ENCODE assay signal across 8 mouse cellular contexts in the genomic region with DNA sequence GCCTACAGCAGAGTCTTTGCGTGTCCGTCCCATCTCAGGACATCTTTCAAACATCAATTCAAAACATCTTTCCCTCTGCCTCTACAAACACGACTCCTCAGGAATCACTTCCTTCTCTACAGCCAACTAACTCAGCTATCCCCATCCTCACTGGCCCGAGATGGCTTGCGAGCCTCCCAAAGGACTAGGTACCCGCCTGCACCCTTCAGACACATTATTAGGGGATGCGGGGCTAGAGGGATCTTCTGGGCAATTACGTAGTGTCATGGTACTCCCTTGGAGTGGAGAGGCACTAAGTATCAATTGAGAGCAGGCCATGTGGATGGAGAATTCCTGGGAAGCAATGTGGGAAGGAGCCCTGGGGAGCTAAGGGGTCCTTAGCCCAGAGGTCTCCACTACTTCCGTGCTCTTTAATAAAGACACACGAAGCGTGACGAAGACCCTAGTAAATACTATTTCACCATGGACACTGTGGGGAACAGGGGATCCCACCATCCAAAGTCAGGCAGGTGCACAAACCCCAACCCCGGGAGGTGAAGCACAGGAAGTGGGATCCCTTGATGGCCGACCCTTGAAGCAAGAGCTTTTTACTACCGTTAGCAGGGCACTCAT. TPM values are rescaled to one million over a fixed set of nuclear protein-coding genes. Genes with fewer than 3 reads are reported as not detected.
DNase-seq lines count a peak whose midpoint lies in the region; ATAC-seq and TF ChIP-seq lines count a peak whose summit lies in the region.

No protein-coding gene starts in this region.

- H3K27ac ChIP-seq in left cerebral cortex, adult 2 months: peak overlapping the region; percentile 94
- H3K27ac ChIP-seq in embryonic facial prominence, embryonic 11.5 days (replicated peaks; ENCODE audit: low read depth, low read length): 0 out of 2 replicates have a peak overlapping the region, but pooled peaks have one; percentile 35
- H3K27ac ChIP-seq in intestine, embryonic 14.5 days (ENCODE audit: low read depth): no peak overlapping the region
- H3K27ac ChIP-seq in neural tube, embryonic 12.5 days: peak overlapping the region; percentile 16; the same call in 1 of the 2 replicates

- no peaks in the 10 kb centered on the region for H3K9me3 ChIP-seq in embryonic facial prominence, embryonic 11.5 days (replicated peaks; ENCODE audit: control insufficient read depth, low read length)
- no peaks in the 10 kb centered on the region for H3K9me3 ChIP-seq in intestine, embryonic 14.5 days (ENCODE audit: control insufficient read depth, low read length)
- H3K9me3 ChIP-seq in neural tube, embryonic 12.5 days: no peaks in the 10 kb centered on the region

- no peak for DNase-seq in left cerebral cortex, adult 2 months (ENCODE audit: extremely low spot score in 1 of 2, low spot score in 2 of 2)
- DNase-seq in left cerebral cortex, adult 8-10 months (ENCODE audit: low spot score in 2 of 2): no peak
- DNase-seq in embryonic facial prominence, embryonic 11.5 days (ENCODE audit: low spot score): no peak
- no peak for DNase-seq in intestine, embryonic 14.5 days (ENCODE audit: low spot score)
- DNase-seq in cerebellum, adult 11 months: no peak
- DNase-seq in urinary bladder, adult 18-20 months (ENCODE audit: low spot score in 2 of 2): no peak

- H3K4me1 ChIP-seq in embryonic facial prominence, embryonic 11.5 days (ENCODE audit: control insufficient read depth, insufficient read depth, low read length): peaks cover 5% of the 10 kb centered on the region
- peaks cover 4% of the 10 kb centered on the region; the same call in 1 of the 2 replicates for H3K4me1 ChIP-seq in intestine, embryonic 14.5 days (replicated peaks; ENCODE audit: control insufficient read depth, insufficient read depth, low read length)
- H3K4me1 ChIP-seq in neural tube, embryonic 12.5 days: peaks cover 6% of the 10 kb centered on the region

- H3K4me3 ChIP-seq in left cerebral cortex, adult 2 months: peak overlapping the region; percentile 79
- peak overlapping the region; percentile 71 for H3K4me3 ChIP-seq in embryonic facial prominence, embryonic 11.5 days (ENCODE audit: low read depth, low read length)
- H3K4me3 ChIP-seq in intestine, embryonic 14.5 days (ENCODE audit: low read depth, low read length): peak overlapping the region; percentile 67
- H3K4me3 ChIP-seq in neural tube, embryonic 12.5 days: peak overlapping the region; percentile 54

- H3K4me2 ChIP-seq in embryonic facial prominence, embryonic 11.5 days (ENCODE audit: low read depth, low read length): peak overlapping the region; percentile 81
- peak overlapping the region; percentile 70 for H3K4me2 ChIP-seq in intestine, embryonic 14.5 days (ENCODE audit: low read length)
- peak overlapping the region; percentile 65 for H3K4me2 ChIP-seq in neural tube, embryonic 12.5 days (replicated peaks)

- 0 out of 2 replicates have a peak, but pooled peaks have one; percentile 22 for ATAC-seq in embryonic facial prominence, embryonic 11.5 days (replicated peaks; ENCODE audit: insufficient number of reproducible peaks, low FRiP score, low TSS enrichment, low read depth)
- ATAC-seq in intestine, embryonic 14.5 days (replicated peaks; ENCODE audit: low FRiP score, low TSS enrichment, low read depth): no peak
- ATAC-seq in neural tube, embryonic 12.5 days (ENCODE audit: low FRiP score, low read depth): peak; percentile 51
- ATAC-seq in megakaryocyte progenitor cell, adult 5-6 weeks (replicated peaks; ENCODE audit: poor library complexity): no peak

- H3K9ac ChIP-seq in embryonic facial prominence, embryonic 11.5 days (replicated peaks; ENCODE audit: low read length): peak overlapping the region; percentile 83
- peak overlapping the region; percentile 60 for H3K9ac ChIP-seq in intestine, embryonic 14.5 days (ENCODE audit: low read length)
- peak overlapping the region; percentile 68 for H3K9ac ChIP-seq in neural tube, embryonic 12.5 days

- no peak for TF ChIP-seq CTCF in left cerebral cortex, adult 2 months (IDR thresholded peaks at IDR 0.05)

- WGBS in embryonic facial prominence, embryonic 11.5 days: 33% methylated on average over 15 of the region's 15 CpGs
- WGBS in intestine, embryonic 14.5 days: 30% methylated on average over 15 of the region's 15 CpGs
- 34% methylated on average over 15 of the region's 15 CpGs for WGBS in neural tube, embryonic 12.5 days

- intact Hi-C loops in left cerebral cortex, adult 2 months (cut with DNase I): loop anchor here (2.0 kb wide), 3 partner anchors 19 to 113 kb away; no protein-coding TSS in a partner anchor

- H3K27me3 ChIP-seq in embryonic facial prominence, embryonic 11.5 days (ENCODE audit: control insufficient read depth, insufficient read depth, low read length): no peaks in the 10 kb centered on the region
- H3K27me3 ChIP-seq in intestine, embryonic 14.5 days (replicated peaks; ENCODE audit: control insufficient read depth, insufficient read depth, low read length): no peaks in the 10 kb centered on the region
- H3K27me3 ChIP-seq in neural tube, embryonic 12.5 days (replicated peaks): no peaks in the 10 kb centered on the region

- H3K36me3 ChIP-seq in embryonic facial prominence, embryonic 11.5 days (replicated peaks; ENCODE audit: control insufficient read depth, insufficient read depth, low read depth, low read length): no peaks in the 10 kb centered on the region
- H3K36me3 ChIP-seq in intestine, embryonic 14.5 days (ENCODE audit: control insufficient read depth, insufficient read depth, low read length): no peaks in the 10 kb centered on the region
- no peaks in the 10 kb centered on the region for H3K36me3 ChIP-seq in neural tube, embryonic 12.5 days

RNA-seq across cellular contexts. Expression of gene Cuedc2, which starts 0.7 kb away (rescaled TPM):
- total RNA-seq in left cerebral cortex, adult 2 months (2021): 100 to 1,000 TPM; 188 to 196 TPM
- 100 to 1,000 TPM; 187 to 201 (median 192) TPM for total RNA-seq in left cerebral cortex, adult 8-10 months (2022)
- polyA plus RNA-seq in embryonic facial prominence, embryonic 11.5 days (2014; fragmentation: Nextera tagmentation; extraction: Ambion mirVana): 183 and 199 TPM in 2 replicates
- 154 and 176 TPM in 2 replicates for polyA plus RNA-seq in intestine, embryonic 14.5 days (2014; fragmentation: Nextera tagmentation; extraction: Ambion mirVana)
- 284 and 289 TPM in 2 replicates for polyA plus RNA-seq in neural tube, embryonic 12.5 days (2016; fragmentation: Nextera tagmentation; extraction: Ambion mirVana)
- 41.4 and 42.1 TPM in 2 replicates for total RNA-seq in megakaryocyte progenitor cell, adult 5-6 weeks (2015)
- 148 and 184 TPM in 2 replicates for total RNA-seq in megakaryocyte progenitor cell, adult 5-6 weeks (2017)

RNA-seq across cellular contexts. Expression of gene Mfsd13a, which starts 3.1 kb away (rescaled TPM):
- total RNA-seq in left cerebral cortex, adult 2 months (2021): 10 to 100 TPM; 25.5 to 25.9 TPM
- 10 to 100 TPM; 28.9 to 29.9 (median 29.5) TPM for total RNA-seq in left cerebral cortex, adult 8-10 months (2022)
- polyA plus RNA-seq in embryonic facial prominence, embryonic 11.5 days (2014; fragmentation: Nextera tagmentation; extraction: Ambion mirVana): 3.2 and 4.1 TPM in 2 replicates
- 12.3 and 12.7 TPM in 2 replicates for polyA plus RNA-seq in intestine, embryonic 14.5 days (2014; fragmentation: Nextera tagmentation; extraction: Ambion mirVana)
- polyA plus RNA-seq in neural tube, embryonic 12.5 days (2016; fragmentation: Nextera tagmentation; extraction: Ambion mirVana): 8.5 and 9.3 TPM in 2 replicates
- 65.8 and 66.4 TPM in 2 replicates for total RNA-seq in megakaryocyte progenitor cell, adult 5-6 weeks (2015)
- total RNA-seq in megakaryocyte progenitor cell, adult 5-6 weeks (2017): 15.3 and 17.4 TPM in 2 replicates

RNA-seq across cellular contexts. Expression of gene Fbxl15, which starts 9.8 kb away (rescaled TPM):
- 10 to 100 TPM; 27.0 to 29.6 TPM for total RNA-seq in left cerebral cortex, adult 2 months (2021)
- 10 to 100 TPM; 23.7 to 27.6 (median 25.1) TPM for total RNA-seq in left cerebral cortex, adult 8-10 months (2022)
- 15.0 and 18.0 TPM in 2 replicates for polyA plus RNA-seq in embryonic facial prominence, embryonic 11.5 days (2014; fragmentation: Nextera tagmentation; extraction: Ambion mirVana)
- 17.5 and 17.7 TPM in 2 replicates for polyA plus RNA-seq in intestine, embryonic 14.5 days (2014; fragmentation: Nextera tagmentation; extraction: Ambion mirVana)
- polyA plus RNA-seq in neural tube, embryonic 12.5 days (2016; fragmentation: Nextera tagmentation; extraction: Ambion mirVana): 26.8 and 28.2 TPM in 2 replicates
- 0.72 and 1.4 TPM in 2 replicates for total RNA-seq in megakaryocyte progenitor cell, adult 5-6 weeks (2015)
- 0.71 and 2.7 TPM in 2 replicates for total RNA-seq in megakaryocyte progenitor cell, adult 5-6 weeks (2017)

RNA-seq across cellular contexts. Expression of gene Psd, which starts 10.9 kb away (rescaled TPM):
- total RNA-seq in left cerebral cortex, adult 2 months (2021): 100 to 1,000 TPM; 605 to 647 TPM
- total RNA-seq in left cerebral cortex, adult 8-10 months (2022): 100 to 1,000 TPM; 550 to 592 (median 567) TPM
- 4.8 and 5.0 TPM in 2 replicates for polyA plus RNA-seq in embryonic facial prominence, embryonic 11.5 days (2014; fragmentation: Nextera tagmentation; extraction: Ambion mirVana)
- polyA plus RNA-seq in intestine, embryonic 14.5 days (2014; fragmentation: Nextera tagmentation; extraction: Ambion mirVana): 36.4 and 43.9 TPM in 2 replicates
- polyA plus RNA-seq in neural tube, embryonic 12.5 days (2016; fragmentation: Nextera tagmentation; extraction: Ambion mirVana): 29.9 and 31.6 TPM in 2 replicates
- 0.30 TPM in 1 of 2 replicates, not detected in the other for total RNA-seq in megakaryocyte progenitor cell, adult 5-6 weeks (2015)
- 0.12 and 0.84 TPM in 2 replicates for total RNA-seq in megakaryocyte progenitor cell, adult 5-6 weeks (2017)

RNA-seq across cellular contexts. Expression of gene 2310034G01Rik, which starts 12.3 kb away (rescaled TPM):
- total RNA-seq in left cerebral cortex, adult 2 months (2021): under 1 TPM; 0.66 to 0.91 TPM
- 1 to 10 TPM in 3 of 4 experiments, under 1 TPM in 1; 0.36 to 1.5 (median 1.0) TPM for total RNA-seq in left cerebral cortex, adult 8-10 months (2022)
- 1.1 and 2.0 TPM in 2 replicates for polyA plus RNA-seq in embryonic facial prominence, embryonic 11.5 days (2014; fragmentation: Nextera tagmentation; extraction: Ambion mirVana)
- polyA plus RNA-seq in intestine, embryonic 14.5 days (2014; fragmentation: Nextera tagmentation; extraction: Ambion mirVana): 1.7 and 2.0 TPM in 2 replicates
- 2.1 and 2.2 TPM in 2 replicates for polyA plus RNA-seq in neural tube, embryonic 12.5 days (2016; fragmentation: Nextera tagmentation; extraction: Ambion mirVana)
- total RNA-seq in megakaryocyte progenitor cell, adult 5-6 weeks (2015): 0.61 and 1.5 TPM in 2 replicates
- total RNA-seq in megakaryocyte progenitor cell, adult 5-6 weeks (2017): 0.29 and 1.8 TPM in 2 replicates

Comparison
In these comparisons a context has a peak if more than half of its experiments do, and no peak if none do; other contexts are left out.
1. ATAC-seq: peak in embryonic facial prominence, embryonic 11.5 days (single experiment) and neural tube, embryonic 12.5 days (single experiment); none in intestine, embryonic 14.5 days (single experiment) and megakaryocyte progenitor cell, adult 5-6 weeks (single experiment).
2. RNA of gene Fbxl15, which starts 9.8 kb away (total RNA-seq): 27.0 to 29.6 TPM in left cerebral cortex, adult 2 months and 23.7 to 27.6 TPM in left cerebral cortex, adult 8-10 months; 0.71 to 2.7 TPM in megakaryocyte progenitor cell, adult 5-6 weeks; every median in the first group is over 4 times any median in the second.
3. Peak in every context shown above with its lines, with median percentiles within 50 percentile points of each other: H3K4me3 ChIP-seq, H3K4me2 ChIP-seq and H3K9ac ChIP-seq.